Mouse (Mus musculus) lung, postnatal 4 days (tissue): ENCODE data around the gene Camk2g.

Source experiments
- DNase-seq, 2 experiments: peaks; one replicate each; pipeline ENCODE4 v3.0.0; 2021

Gene Camk2g

DNA sequence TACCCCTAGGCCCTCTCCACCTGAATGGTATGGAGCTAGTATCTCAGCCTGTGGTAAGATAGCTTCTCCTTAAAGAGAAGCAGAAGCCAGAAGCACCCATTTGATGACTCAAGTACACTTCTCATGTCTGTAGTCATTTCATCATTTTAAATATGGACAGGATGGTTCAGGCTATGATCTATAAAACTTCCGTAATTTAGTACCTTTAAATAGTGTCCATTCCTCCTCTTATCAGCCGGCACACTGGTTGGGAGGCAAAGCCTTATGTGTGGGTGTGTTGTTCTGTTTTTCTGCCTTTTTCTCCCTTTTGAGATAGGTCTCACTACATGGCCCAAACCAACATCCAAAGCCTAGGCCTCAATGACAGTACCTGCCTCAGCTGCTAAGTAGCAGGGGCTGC, 95.4 kb downstream of the Camk2g start:
- DNase-seq, result no peak

DNA sequence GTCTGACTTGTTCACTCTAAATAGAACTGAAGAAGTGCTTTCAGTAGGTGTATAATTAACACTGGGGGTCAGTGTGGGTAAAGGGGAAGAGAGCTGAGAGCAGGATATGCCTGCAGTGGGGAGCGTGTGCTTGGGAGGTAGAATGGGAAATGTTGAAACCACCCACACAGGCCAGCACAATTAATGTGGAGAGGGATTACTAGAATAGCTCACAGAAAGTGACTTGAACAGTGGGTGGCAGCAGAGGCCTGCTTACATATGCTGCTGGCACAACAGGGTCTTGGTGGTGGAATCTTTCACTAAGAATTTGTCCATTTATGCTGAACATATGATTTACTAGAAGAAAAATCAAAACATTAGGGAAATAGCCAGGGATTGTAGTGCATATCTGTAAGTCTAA, 96.9 kb downstream of the Camk2g start:
- peak; percentile 53 to 69 for DNase-seq

DNA sequence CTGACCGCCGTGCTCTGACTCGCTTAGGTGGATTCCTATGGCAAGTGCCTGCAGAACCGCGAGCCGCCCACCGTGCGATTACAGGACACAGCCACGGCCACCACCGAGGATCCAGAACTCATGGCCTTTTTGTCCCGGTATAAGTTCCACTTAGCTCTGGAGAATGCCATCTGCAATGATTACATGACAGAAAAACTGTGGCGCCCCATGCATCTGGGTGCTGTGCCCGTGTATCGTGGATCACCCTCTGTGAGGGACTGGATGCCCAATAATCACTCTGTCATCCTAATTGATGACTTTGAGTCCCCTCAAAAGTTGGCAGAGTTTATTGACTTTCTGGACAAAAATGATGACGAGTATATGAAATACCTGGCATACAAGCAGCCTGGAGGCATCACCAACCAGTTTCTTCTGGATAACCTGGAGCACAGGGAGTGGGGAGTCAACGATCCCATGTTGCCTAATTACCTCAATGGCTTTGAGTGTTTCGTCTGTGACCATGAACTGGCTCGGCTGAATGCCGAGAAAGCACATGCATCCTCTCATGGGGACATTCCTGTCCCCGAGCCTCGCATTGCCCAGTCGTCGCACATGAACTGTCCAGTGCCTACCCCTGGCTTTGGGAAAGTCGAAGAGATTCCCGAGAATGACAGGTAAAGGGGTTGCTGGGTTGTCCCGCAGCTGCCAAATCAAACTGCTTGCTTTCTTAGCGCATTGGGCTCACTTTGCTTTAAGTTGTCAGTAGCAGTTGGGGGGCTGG, 97.9 kb downstream of the Camk2g start:
- DNase-seq, result no peak

DNA sequence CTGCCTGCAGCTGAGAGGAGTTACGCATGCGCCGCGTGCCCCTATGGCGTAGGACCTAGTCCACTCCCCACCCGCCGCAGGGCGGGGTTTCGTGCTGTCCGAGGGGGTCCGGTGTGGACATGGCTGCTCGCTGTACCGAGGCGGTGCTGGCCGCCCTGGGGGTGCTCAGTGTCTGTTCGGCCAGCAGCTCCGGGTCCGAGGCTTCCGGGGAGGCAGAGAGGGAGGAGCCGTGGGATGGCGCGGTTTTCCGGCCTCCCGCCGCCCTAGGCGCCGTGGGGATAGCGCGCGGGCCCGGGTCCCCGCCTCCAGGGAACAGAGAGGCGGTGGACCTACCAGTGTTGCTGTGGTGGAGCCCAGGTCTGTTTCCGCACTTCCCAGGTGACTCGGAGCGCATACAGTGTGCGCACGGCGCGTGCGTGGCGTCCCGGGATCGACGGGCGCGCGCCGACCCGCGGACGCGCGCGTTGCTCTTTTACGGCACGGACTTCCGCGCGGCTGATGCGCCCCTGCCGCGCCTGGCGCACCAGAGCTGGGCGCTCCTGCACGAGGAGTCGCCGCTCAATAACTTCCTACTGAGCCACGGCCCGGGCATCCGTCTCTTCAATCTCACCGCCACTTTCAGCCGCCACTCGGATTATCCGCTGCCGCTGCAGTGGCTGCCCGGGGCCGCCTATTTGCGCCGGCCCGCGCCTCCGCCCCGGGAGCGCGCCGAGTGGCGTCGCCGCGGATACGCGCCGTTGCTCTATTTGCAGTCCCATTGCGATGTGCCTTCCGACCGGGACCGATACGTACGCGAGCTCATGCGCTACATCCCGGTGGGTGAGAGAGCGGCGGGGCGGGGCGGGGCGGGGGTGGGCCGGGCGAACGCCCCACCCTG, 98.8 kb downstream of the Camk2g start, which contains the start of gene Fut11:
Fut11 (plus strand) TSS at position 85 of the 877 bp plus-strand sequence.
- peak; percentile 90 to 93 for DNase-seq

DNA sequence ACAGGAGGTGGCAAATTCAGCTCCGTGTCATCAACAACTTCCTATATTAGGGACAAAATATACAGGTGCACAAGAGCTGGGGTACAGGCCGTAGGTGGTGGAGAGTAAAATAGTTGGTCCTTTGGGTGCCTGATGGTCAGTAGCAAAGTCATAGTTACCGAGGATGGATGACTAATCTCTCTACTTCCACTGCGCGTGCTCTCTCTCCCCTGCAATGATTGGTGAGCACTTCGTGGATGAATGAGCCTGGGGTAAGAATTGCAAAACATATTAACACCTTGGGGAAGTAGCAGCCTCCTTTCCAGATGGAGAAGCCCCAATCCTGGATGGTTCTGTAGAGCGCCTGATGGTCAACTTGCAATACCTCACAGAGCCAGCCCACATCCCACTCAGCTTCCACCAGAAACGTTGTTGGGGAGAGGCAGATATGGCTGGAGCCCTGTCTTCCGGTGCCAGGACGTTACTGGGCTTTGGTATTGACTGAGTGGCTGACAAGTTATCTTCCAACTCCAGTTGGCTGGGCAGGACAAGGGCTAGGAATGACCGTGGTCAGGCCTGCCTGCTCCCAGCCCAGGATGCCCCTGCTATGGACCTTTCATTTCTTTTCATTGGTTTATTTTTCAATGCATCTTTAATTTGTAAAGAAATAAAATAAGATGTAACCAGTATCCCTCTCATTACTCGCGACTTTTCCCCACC, 99.6 kb downstream of the Camk2g start:
- DNase-seq, result peak in 1 of 2 experiments; percentile 36

DNA sequence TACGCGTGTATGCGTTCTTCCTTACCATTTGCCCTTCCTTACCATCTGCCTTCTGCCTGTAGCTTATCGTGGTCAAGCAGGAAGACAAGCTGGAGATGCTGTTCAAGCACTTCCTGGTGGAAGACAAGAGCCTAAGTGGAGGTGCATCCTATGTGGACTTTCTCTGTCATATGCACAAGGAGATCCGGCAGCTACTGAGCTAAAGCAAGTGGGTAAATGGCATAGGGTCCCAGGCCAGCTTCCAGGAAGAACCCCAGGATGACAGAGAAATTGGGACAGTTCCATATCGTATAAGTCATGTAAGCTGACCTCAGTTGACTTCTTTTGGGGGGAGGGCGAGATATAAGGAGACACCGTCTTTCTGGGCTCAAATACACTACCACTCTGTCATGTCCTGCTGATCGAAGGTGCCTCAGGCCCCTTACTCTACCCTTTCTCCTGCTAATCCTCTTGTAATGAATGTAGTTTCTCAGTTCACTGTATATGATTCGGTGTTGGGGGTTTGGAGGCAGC, 100.2 kb downstream of the Camk2g start:
- DNase-seq, result no peak

DNA sequence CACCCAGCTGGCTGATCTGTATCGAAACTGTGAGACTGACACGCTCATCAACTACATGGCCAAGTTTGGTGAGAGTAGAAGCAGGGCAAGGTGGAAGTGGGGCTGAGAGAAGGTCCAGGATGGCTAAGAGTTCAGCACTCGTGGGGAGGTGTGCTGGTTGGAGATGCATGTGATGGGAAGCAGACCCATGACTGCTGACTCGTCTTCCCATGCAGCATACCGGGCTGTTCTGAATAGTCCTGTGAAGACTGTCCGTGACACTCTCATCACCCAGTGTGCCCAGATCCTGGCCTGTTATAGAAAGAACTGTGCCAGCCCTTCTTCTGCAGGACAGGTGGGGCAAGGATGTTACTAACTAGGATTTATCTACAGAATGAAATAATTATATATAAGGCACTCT, 102.1 kb downstream of the Camk2g start:
- DNase-seq, result no peak

DNA sequence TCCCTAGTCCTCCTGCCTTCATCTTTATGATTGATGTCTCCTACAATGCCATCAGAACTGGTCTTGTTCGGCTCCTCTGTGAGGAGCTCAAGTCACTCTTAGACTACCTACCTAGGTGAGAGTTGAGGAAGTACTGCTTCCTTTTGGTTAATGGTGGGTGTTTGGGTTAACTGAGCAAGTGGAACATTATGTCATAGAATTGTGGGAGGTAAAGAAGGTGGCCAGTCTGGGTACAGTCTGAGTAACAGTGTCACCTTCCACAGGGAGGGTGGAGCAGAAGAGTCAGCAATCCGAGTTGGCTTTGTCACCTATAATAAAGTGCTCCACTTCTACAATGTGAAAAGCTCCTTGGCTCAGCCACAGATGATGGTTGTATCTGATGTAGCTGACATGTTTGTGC, 104.9 kb downstream of the Camk2g start:
- no peak for DNase-seq

DNA sequence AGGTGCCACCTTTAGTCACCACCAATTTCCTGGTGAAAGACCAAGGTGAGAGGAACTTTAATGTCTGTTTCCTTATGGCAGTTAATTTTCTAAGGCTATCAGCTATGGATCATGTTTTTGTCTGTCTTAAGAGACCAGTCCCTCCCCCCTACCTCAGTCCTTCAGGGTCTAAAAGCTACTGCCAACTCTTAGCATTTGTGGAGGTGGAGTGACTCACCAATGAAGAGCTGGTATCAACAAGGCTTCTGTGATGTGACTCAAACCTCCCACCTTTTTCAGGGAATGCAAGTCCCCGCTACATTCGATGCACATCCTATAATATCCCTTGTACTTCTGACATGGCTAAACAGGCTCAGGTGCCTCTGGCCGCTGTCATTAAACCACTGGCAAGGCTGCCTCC, 107.3 kb downstream of the Camk2g start:
- no peak for DNase-seq
